Mouse (Mus musculus) spleen, embryonic (tissue): ENCODE results near the gene Kcnh1.

Experiments used
- CTCF ChIA-PET: fragments of 350-600 bp; sonication (Branson Sonifier 250); formaldehyde crosslinking; loops from one replicate; lab custom pipeline; 2022; lab: Charles Lee

Kcnh1 gene

DNA sequence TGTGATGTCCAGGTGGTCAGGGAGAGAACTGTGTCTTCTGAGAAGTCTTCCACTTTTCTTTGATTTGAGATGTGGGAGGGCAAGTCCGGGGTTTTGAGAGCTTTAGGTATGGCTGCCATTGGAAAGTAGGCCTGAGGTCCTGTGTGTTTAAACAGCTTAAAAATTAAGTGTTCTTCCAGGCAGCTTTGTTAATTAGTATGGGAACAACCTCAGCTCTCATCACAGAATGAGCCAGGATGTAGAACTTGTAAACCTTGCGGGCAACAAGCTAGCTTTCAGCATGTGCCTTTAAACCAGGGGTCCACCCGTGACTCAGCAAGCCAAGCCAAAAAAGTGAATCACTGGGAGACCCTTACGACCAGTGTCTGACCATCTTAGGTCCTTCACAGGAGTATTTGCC, 214.6 kb downstream of the Kcnh1 start:
- CTCF ChIA-PET: no interaction called here

DNA sequence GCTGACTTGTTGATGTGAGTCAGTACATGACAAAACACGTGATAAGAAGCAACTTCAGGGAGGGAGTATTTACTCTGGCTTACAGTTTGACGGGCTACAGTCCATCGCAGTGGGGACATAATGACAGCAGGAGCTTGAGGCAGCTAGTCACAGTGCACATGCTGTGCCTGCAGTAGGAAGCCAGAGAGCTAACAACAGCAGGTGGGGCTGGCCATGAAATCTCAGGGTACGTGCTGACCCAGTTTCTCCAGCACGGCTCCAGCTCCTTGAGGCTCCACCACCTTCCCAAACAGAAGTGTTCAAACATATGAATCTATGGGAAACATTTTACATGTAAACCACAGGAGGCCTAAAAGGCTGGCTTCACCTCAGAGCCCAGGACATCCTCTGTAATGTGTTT, 216.0 kb downstream of the Kcnh1 start:
- CTCF ChIA-PET: no interaction called here

GRCm38 (mm10) chr1:192415813-192416212, 225.2 kb downstream of the Kcnh1 start:
- CTCF ChIA-PET: no interaction called here

DNA sequence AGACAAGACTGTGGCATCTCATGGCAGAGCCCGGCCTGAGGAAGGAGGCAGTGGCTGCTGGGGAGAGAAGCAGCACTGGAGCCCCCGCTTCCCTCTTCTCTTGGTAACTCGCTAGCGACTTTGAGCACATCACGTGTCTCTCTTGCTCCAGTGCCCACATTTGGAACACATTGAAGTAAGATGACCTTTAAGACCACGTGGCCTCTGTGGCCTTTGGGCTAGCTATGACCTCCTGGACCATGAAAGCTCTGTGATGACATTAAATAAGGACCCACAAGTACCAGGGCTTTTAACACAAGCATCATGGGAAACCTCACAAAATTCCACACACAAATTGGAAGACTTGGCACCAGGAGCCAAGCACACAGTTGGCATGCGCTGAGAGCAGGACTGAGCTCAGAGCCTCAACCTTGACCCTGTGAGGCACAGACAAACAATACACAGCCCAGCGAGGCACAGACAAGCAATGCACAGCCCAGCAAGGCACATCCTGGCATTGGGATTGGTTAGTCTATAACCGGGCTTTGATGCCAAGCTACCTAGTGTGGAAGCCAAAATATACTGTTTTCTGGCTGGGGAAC, 225.8 kb downstream of the Kcnh1 start:
- CTCF ChIA-PET: no interaction called here

DNA sequence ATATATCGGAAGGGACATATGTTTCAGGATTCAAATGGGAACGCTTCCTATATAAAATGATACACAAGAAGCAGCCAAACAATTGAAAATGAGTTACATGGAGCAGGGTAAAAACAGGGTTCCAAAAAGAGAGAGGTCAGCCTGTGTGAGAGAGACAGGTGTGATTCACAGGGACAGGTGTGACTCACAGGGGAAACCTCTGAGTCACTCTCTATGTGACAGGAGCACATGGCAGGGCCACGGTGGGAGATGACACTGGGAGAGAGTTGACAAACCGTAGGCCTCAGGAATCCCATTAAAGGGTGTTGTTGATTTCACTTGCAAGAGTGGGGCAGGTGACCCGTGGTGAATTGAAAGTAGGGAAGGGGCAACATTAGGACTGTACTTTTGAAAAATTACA, 228.6 kb downstream of the Kcnh1 start:
- CTCF ChIA-PET: no interaction called here

- CTCF ChIA-PET: no interaction called here
Observed at GRCm38 (mm10) chr1:192421377-192422166, 231.0 kb downstream of the Kcnh1 start.

DNA sequence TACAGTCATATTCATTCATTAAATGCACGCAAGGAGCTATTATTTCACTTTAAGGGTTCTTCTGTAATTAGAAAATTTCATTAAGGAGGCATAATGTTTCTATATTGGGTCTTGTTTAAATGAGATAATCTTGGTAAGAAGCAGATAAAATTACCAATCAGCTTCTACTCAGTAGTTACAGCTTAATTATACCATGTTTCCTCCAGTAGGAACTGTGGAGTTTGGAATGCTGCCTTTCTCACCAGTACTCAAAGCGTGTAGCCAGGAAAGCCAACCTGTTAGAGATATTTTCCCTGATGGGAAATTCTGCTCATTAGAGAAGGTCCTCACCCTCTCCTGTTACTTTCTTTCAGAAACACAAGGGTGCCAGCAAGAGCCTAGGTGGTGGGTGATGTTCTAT, 240.8 kb downstream of the Kcnh1 start:
- CTCF ChIA-PET: no interaction called here

- CTCF ChIA-PET: no interaction called here
Observed at GRCm38 (mm10) chr1:192435503-192435902, 244.9 kb downstream of the Kcnh1 start.

GRCm38 (mm10) chr1:192439151-192439837, 248.7 kb downstream of the Kcnh1 start:
- CTCF ChIA-PET: no interaction called here

- CTCF ChIA-PET: no interaction called here
Observed at GRCm38 (mm10) chr1:192442772-192443445, 252.3 kb downstream of the Kcnh1 start.

GRCm38 (mm10) chr1:192443998-192444657, 253.6 kb downstream of the Kcnh1 start:
- CTCF ChIA-PET: no interaction called here

DNA sequence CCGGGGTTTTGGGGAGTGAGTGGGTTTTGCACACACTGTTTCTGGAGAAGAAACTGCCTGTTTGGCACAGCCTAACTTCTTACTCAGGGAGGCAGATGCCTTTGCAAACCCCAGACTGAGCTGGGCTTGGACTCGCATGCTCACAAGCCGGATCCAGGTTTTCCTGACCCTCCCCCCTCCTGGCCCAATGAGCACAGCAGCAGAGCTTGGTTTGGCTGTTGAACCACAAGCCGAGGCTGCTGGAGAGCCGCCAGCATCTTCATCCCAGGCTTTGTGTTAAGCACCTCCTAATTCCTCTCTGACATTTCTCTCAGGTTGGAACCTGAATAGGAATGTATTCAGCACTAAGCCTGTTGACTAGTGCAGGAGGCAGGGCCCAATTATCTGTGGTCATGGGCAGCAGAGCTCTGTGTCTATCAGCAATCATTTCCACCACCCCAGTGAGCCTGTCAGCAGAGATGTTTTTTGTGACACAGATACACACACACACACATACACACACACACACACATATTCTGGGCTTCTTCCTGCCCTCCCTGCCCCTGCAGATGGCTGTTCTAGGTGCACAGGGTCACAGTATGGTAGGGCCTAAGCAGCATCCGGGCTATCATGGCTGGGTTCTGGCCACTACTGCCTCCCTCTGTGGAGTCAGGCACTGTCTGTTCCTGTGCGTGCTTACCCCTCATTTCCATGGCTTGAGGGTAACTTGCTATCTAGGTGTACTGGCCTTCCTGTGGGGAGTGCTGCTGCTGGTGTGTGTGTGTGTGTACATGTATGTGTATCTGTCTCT, 254.3 kb downstream of the Kcnh1 start:
- CTCF ChIA-PET: no interaction called here

DNA sequence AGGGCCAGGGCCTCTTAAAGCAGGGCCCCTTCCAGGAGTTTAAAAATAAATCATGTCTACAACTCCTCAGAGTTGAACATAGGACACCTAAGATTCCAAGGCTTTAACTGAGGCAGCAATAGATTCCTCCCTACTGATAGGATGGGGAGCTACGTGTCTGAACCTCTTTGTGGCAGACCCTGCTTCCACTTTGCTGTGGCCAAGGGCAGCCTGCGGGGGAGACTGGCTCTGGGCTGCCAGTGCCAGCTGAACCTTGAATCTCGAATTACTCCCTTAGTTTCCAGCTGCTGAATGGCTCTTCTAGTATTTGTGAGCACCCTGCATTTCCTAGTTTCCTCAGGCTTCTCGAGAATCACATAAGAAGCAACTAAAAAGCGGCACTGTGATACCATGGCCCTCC, 255.6 kb downstream of the Kcnh1 start:
- CTCF ChIA-PET: no interaction called here

DNA sequence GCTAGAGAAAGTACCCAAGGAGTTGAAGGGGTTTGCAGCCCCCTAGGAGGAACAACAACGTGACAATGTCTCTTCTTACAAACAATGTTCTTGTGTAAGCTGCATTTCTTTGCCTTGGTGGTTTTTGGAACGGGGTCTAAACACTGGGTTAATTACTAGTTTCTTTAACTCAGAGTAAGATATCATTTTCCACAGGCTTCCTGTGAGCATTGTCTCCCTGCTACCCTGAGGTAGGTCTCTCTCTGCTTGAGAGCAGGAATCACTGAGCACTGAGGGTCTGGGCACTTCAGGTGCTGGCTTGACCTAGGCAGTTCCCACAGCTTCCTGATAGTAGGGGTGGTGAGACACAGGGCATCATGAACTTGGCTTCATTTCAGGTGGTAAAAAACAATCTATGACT, 257.1 kb downstream of the Kcnh1 start:
- CTCF ChIA-PET: no interaction called here

- CTCF ChIA-PET: no interaction called here
Observed at GRCm38 (mm10) chr1:192448512-192448911, 257.9 kb downstream of the Kcnh1 start.

DNA sequence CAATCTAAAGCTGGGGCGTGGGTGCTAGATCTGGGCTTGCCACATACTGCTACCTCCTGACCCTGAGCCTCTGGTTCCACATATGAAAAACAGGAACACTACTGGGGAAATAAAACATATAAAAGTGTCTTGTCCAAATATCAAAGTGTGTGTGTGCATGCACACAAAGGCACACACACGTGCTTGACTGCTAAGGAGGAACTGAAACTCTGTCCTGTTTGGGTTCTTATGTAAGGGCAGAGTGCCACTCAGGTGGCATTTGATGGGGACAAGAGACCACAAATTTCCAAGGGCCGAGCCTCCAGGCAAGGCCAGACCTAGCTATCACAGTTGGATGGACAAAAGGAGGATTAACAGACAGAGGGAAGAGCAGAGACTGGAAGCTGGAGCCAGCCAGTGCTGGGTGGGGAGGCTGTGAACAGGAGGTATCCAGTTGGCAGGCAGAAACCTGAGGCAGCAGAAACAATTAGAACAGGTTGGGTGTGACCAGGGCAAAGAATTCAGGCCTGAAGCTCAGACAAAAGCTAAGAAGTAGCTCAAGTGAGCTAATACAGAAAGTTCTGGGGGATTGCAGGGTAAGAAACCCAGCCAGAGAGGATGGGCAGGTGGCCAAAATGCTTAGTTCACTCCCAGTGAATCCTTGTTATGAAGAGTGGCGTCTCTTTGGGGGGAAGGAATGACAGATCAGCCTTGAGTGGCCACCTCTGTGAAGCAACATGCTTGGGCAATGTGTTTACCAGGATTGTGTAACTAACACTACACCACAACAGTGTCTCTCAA, 259.2 kb downstream of the Kcnh1 start:
- CTCF ChIA-PET: interaction anchor here (0.6 kb wide), 1 partner anchor 1724 kb away, joined by 11 read pairs; no protein-coding TSS in a partner anchor

DNA sequence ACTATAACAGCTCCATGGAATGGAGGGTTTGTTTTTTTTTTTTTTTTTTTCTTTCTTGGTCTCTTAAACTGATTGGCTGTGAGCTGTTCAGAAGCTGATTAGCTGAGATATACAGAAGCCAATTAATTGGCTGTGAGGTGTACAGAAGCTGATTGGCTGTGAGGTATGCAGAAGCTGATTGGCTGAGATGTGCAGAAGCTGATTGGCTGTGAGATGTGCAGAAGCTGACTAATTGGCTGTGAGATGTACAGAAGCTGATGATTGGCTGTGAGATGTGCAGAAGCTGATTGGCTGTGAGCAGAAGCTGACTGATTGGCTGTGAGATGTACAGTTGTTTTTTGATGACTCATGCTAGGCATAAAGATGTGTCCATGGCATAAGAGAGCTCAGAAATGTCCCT, 259.9 kb downstream of the Kcnh1 start:
- CTCF ChIA-PET: no interaction called here

DNA sequence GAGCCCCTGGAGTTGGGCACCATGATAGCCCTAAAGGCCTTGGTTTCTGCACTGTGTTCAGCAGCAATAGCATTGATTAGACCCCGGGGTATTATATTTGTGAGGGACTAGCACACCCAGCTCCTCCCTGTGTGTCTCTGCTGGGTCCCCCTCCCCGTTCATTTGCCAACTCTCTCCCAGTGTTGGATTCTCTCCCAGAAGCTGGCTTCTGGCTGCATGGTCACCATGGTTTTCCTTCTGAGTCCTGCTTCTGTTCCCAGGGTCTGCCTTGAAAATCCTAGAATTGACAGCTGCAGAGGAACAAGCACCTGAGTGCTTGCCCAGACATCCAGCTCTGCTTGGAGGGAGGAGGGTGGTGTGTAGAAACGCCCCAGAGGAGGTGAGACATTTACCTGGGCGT, 261.1 kb downstream of the Kcnh1 start:
- CTCF ChIA-PET: no interaction called here

DNA sequence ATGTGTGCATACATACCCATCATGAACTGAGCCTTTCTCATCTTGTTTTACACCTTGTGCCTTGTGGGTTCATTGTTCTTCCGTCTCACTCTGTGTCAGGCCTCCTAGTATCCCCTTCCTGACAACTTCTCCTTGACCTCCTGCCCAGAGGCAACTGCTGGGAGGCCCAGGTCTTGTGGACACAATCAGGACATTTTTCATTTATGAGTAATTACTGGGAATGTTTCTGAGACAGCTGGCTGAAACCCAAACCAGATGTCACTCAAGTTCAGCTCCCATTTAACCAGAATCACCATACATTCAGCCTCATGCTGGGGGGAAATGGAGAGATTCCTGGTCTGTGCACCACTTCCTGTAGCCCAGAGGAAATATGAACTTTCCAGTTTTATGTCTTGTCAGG, 263.9 kb downstream of the Kcnh1 start:
- CTCF ChIA-PET: interaction anchor here (0.5 kb wide), 1 partner anchor 1178 kb away, joined by 3 read pairs; no protein-coding TSS in a partner anchor

GRCm38 (mm10) chr1:192454981-192455380, 264.4 kb downstream of the Kcnh1 start:
- CTCF ChIA-PET: no interaction called here
